Mouse (Mus musculus): ENCODE results near the gene Mrgprg. TPM values are rescaled to one million over a fixed set of nuclear protein-coding genes. Genes with fewer than 3 reads are reported as not detected.

Gene Mrgprg
- total RNA-seq (2021) (1 to 10 TPM; 1.1 to 2.9 TPM), polyA plus RNA-seq (2012; rRNA removed) (1.5 and 3.7 TPM in 2 replicates)
- long read RNA-seq, partial matches to known transcripts, result 0 of 4 reads
- long read RNA-seq, other reads (novel, unspliced or antisense), result 1 of 4 reads

- DNase-seq, result no peak
Observed at GRCm38 (mm10) chr7:143766893-143767292, at the start of gene Mrgprg. Mrgprg (minus strand) TSS chr7:143766993.

GRCm38 (mm10) chr7:143808909-143809308 is 42.1 kb upstream of the Mrgprg start:
- no peak for DNase-seq

GRCm38 (mm10) chr7:143805199-143805624 is 38.4 kb upstream of the Mrgprg start:
- DNase-seq, result no peak

- peak; percentile 39 for DNase-seq
Observed at GRCm38 (mm10) chr7:143801195-143802065, 34.6 kb upstream of the Mrgprg start.

- DNase-seq, result no peak
Observed at GRCm38 (mm10) chr7:143800770-143801169, 34.0 kb upstream of the Mrgprg start.

- DNase-seq, result no peak
Observed at GRCm38 (mm10) chr7:143798783-143799182, 32.0 kb upstream of the Mrgprg start.

- DNase-seq, result peak; percentile 49
Observed at GRCm38 (mm10) chr7:143793121-143793520, 26.3 kb upstream of the Mrgprg start.

GRCm38 (mm10) chr7:143792336-143792985 is 25.7 kb upstream of the Mrgprg start:
- no peak for DNase-seq

- peak; percentile 84 for DNase-seq
Observed at GRCm38 (mm10) chr7:143783996-143784829, 17.4 kb upstream of the Mrgprg start, which contains the start of gene Mrgpre. Mrgpre (minus strand) TSS chr7:143784500.

GRCm38 (mm10) chr7:143783378-143783995 is 16.7 kb upstream of the Mrgprg start:
- no peak for DNase-seq

GRCm38 (mm10) chr7:143777375-143777774 is 10.6 kb upstream of the Mrgprg start:
- DNase-seq, result peak; percentile 30

- DNase-seq, result no peak
Observed at GRCm38 (mm10) chr7:143776137-143776536, 9.3 kb upstream of the Mrgprg start.

- peak; percentile 34 for DNase-seq
Observed at GRCm38 (mm10) chr7:143769461-143769860, 2.7 kb upstream of the Mrgprg start.

- DNase-seq, result no peak
Observed at GRCm38 (mm10) chr7:143768267-143768666, 1.5 kb upstream of the Mrgprg start.

- DNase-seq, result no peak
Observed at GRCm38 (mm10) chr7:143764876-143765530, 1.8 kb downstream of the Mrgprg start.

GRCm38 (mm10) chr7:143763794-143764193 is 3.0 kb downstream of the Mrgprg start:
- no peak for DNase-seq

GRCm38 (mm10) chr7:143758956-143759355 is 7.8 kb downstream of the Mrgprg start:
- DNase-seq, result no peak

- DNase-seq, result peak; percentile 14
Observed at GRCm38 (mm10) chr7:143757696-143758095, 9.1 kb downstream of the Mrgprg start.

- peak; percentile 86 for DNase-seq
Observed at GRCm38 (mm10) chr7:143757027-143757390, 9.8 kb downstream of the Mrgprg start.

GRCm38 (mm10) chr7:143756125-143757026 is 10.4 kb downstream of the Mrgprg start, which contains the start of gene Osbpl5:
Osbpl5 (minus strand) TSS chr7:143756985.
- DNase-seq, result no peak

All from adrenal gland, adult 2 months (tissue).